Mouse (Mus musculus): Measurements from ENCODE around the gene Tgif1. TPM values are rescaled to one million over a fixed set of nuclear protein-coding genes. Genes with fewer than 3 reads are reported as not detected.

The Tgif1 gene
- total and polyA plus RNA-seq, 3 experiments = 44.5 to 74.4 (median 70.6) TPM

GRCm38 (mm10) chr17:70885868-70886267 is 32.5 kb upstream of the Tgif1 start (continued):
- TF ChIP-seq ELF1 (IDR thresholded peaks at IDR 0.05; ENCODE audit: low read depth, low read length) (0 out of 2 replicates have a peak, but pooled peaks have one; percentile 13), NELFE (IDR thresholded peaks at IDR 0.05; ENCODE audit: low read depth, low read length) (no peak), MXI1 (IDR thresholded peaks at IDR 0.05; ENCODE audit: low read depth, low read length) (peak; percentile 39; the same call in 1 of the 2 replicates), MYC (IDR thresholded peaks at IDR 0.05; ENCODE audit: low read depth, low read length) (peak; percentile 95), E2F4 (IDR thresholded peaks at IDR 0.05; ENCODE audit: insufficient replicate concordance, low read depth, low read length) (no peak), GABPA (IDR thresholded peaks at IDR 0.05; ENCODE audit: insufficient replicate concordance, low read depth, low read length) (no peak), RAD21 (IDR thresholded peaks at IDR 0.05; ENCODE audit: low read depth, low read length) (no peak; the same call in 1 of the 2 replicates), HCFC1 (IDR thresholded peaks at IDR 0.05; ENCODE audit: low read depth, low read length) (no peak), JUN (IDR thresholded peaks at IDR 0.05; ENCODE audit: insufficient read depth, low read depth, low read length) (no peak), TCF12 (IDR thresholded peaks at IDR 0.05; ENCODE audit: low read depth, low read length) (0 out of 2 replicates have a peak, but pooled peaks have one; percentile 15), BHLHE40 (IDR thresholded peaks at IDR 0.05; ENCODE audit: low read depth, low read length) (peak; percentile 88), POLR2AphosphoS2 (IDR thresholded peaks at IDR 0.05; ENCODE audit: low read depth, low read length) (no peak; the same call in 1 of the 2 replicates), MEF2A (IDR thresholded peaks at IDR 0.05; ENCODE audit: borderline replicate concordance, low read depth, low read length) (no peak), USF2 (conservative IDR thresholded peaks at IDR 0.05; ENCODE audit: low read depth, low read length) (no peak), ZKSCAN1 (IDR thresholded peaks at IDR 0.05; ENCODE audit: borderline replicate concordance, low read depth, low read length) (no peak), ZMIZ1 (IDR thresholded peaks at IDR 0.05; ENCODE audit: low read depth, low read length) (no peak), TBP (conservative IDR thresholded peaks at IDR 0.05; ENCODE audit: low read depth, low read length) (peak; percentile 50; the same call in 1 of the 2 replicates), SMC3 (IDR thresholded peaks at IDR 0.05; ENCODE audit: low read depth, low read length) (no peak), NRF1 (IDR thresholded peaks at IDR 0.05; ENCODE audit: low read depth, low read length) (no peak), ETS1 (conservative IDR thresholded peaks at IDR 0.05; ENCODE audit: low read depth, low read length) (peak; percentile 46), MAX (IDR thresholded peaks at IDR 0.05; ENCODE audit: low read length) (peak; percentile 82), MAFK (IDR thresholded peaks at IDR 0.05; ENCODE audit: insufficient replicate concordance, low read length) (no peak)

- TF ChIP-seq MAZ (IDR thresholded peaks at IDR 0.05; ENCODE audit: low read depth, low read length) = no peak
- no peak for TF ChIP-seq UBTF (IDR thresholded peaks at IDR 0.05; ENCODE audit: low read depth, low read length)
- TF ChIP-seq TBP (conservative IDR thresholded peaks at IDR 0.05; ENCODE audit: low read depth, low read length) = no peak
- TF ChIP-seq CTCF (conservative IDR thresholded peaks at IDR 0.05 in 1 of 2, IDR thresholded peaks at IDR 0.05 in 1 of 2; ENCODE audit: low read depth in 2 of 2, low read length in 2 of 2) = no peak
- no peak for TF ChIP-seq ELF1 (IDR thresholded peaks at IDR 0.05; ENCODE audit: low read depth, low read length)
- no peak for TF ChIP-seq POLR2AphosphoS2 (IDR thresholded peaks at IDR 0.05; ENCODE audit: low read depth, low read length)
- no peak for TF ChIP-seq RAD21 (IDR thresholded peaks at IDR 0.05; ENCODE audit: low read depth, low read length)
- no peak for TF ChIP-seq NELFE (IDR thresholded peaks at IDR 0.05; ENCODE audit: low read depth, low read length)
- TF ChIP-seq EP300 (IDR thresholded peaks at IDR 0.05; ENCODE audit: low read length) = no peak
- no peak for TF ChIP-seq CHD1 (IDR thresholded peaks at IDR 0.05; ENCODE audit: low read depth, low read length)
- Histone ChIP-seq H3K27me3 (replicated peaks) (no peaks in the 10 kb centered on the region), H3K9ac (ENCODE audit: insufficient read depth, low read depth) (no peak overlapping the region), H3K79me2 (replicated peaks; ENCODE audit: control insufficient read depth, extremely low read depth, insufficient read depth, poor library complexity, severe bottlenecking) (no peaks in the 10 kb centered on the region; the same call in 1 of the 2 replicates), H3K4me3 (replicated peaks in 1 of 3; ENCODE audit: low read depth in 2 of 3, low read length in 2 of 3, poor library complexity in 1 of 3) (no peak overlapping the region), H3K36me3 (replicated peaks in 1 of 2; ENCODE audit: control insufficient read depth in 1 of 2, insufficient read depth in 1 of 2, low read length in 1 of 2) (peaks cover 8 to 39% of the 10 kb centered on the region in 2 experiments), H3K9me3 (replicated peaks; ENCODE audit: low read length) (peaks cover 6% of the 10 kb centered on the region), H3K4me1 (ENCODE audit: control insufficient read depth in 1 of 2, insufficient read depth in 2 of 2) (peaks cover 20 to 77% of the 10 kb centered on the region in 2 experiments), H3K4me2 (ENCODE audit: insufficient read depth, low read depth, poor library complexity, severe bottlenecking) (no peak overlapping the region), H3K27ac (ENCODE audit: insufficient read depth, low read depth) (no peak overlapping the region)
- dilution Hi-C loops (cut with MboI; ENCODE audit: extremely low pct_ligation_motif_present, extremely low pct_unique_long_range_greater_than_20kb, low sequenced_read_pairs) = no loop called here
- peak; percentile 29 for DNase-seq (ENCODE audit: extremely low read depth)
- in situ Hi-C loops (cut with MboI; ENCODE audit: low pct_ligation_motif_present, low pct_unique_long_range_greater_than_20kb, low sequenced_read_pairs) = no loop called here
These were observed 28.6 kb upstream of the Tgif1 start for GRCm38 (mm10) chr17:70881934-70882333.

Data from CH12.LX (cell line).